Mouse (Mus musculus) olfactory bulb, adult 2 months (tissue): Measurements from ENCODE around the gene Hes7.

Source experiments
- CTCF ChIP-seq: fragments of 200-500 bp; IDR thresholded peaks from 2 replicates; pipeline ENCODE4 v1.5.1; 2012; ENCODE audit warnings: low read depth, mild to moderate bottlenecking, low read length, moderate library complexity; ENCODE audit not compliant: insufficient read depth
- POLR2A ChIP-seq: fragments of 200-500 bp; IDR thresholded peaks from 2 replicates; pipeline ENCODE4 v1.6.1; 2012; ENCODE audit warnings: mild to moderate bottlenecking, low read depth, low read length, moderate library complexity; ENCODE audit not compliant: insufficient read depth

- no peak for TF ChIP-seq CTCF
- no peak for TF ChIP-seq POLR2A
Observed at GRCm38 (mm10) chr11:69128426-69129122, 8.4 kb downstream of the Hes7 start.
